Mouse (Mus musculus) cerebellum, postnatal 36 days (tissue): ENCODE measurements around the gene Smc3.
"Not testable (repeated sequence)": the region's sequence is repeated elsewhere in the genome, so short reads cannot be mapped to it uniquely, and the experiment has no call there.

Experiments used
- DNase-seq, 2 experiments: peaks; one replicate each; pipeline ENCODE4 v3.0.0; 2021 to 2022; ENCODE audit warnings: mixed read lengths in 2 of 2

The Smc3 gene

GRCm38 (mm10) chr19:53577025-53577800 lies 23.0 kb upstream of the Smc3 start:
- DNase-seq = no peak

- DNase-seq = peak; percentile 73 to 86
These were observed 21.5 kb upstream of the Smc3 start for GRCm38 (mm10) chr19:53578597-53579252.

GRCm38 (mm10) chr19:53580271-53580670 lies 19.9 kb upstream of the Smc3 start:
- DNase-seq = not testable (repeated sequence)

GRCm38 (mm10) chr19:53587686-53588085 lies 12.5 kb upstream of the Smc3 start:
- DNase-seq = not testable (repeated sequence)

- DNase-seq = not testable (repeated sequence)
These were observed 11.2 kb upstream of the Smc3 start, which contains the start of gene Nutf2-ps1 for GRCm38 (mm10) chr19:53588968-53589367. Nutf2-ps1 (minus strand) TSS chr19:53589068.

- no peak for DNase-seq
These were observed 3.3 kb upstream of the Smc3 start for GRCm38 (mm10) chr19:53596723-53597474.

GRCm38 (mm10) chr19:53600549-53601362 lies 558 bp downstream of the Smc3 start:
- peak; percentile 56 to 64 for DNase-seq

- no peak for DNase-seq
These were observed 1.1 kb downstream of the Smc3 start for GRCm38 (mm10) chr19:53601363-53601655.

- DNase-seq = peak; percentile 48 to 51
These were observed 8.7 kb downstream of the Smc3 start for GRCm38 (mm10) chr19:53608921-53609320.

- no peak for DNase-seq
These were observed 21.5 kb downstream of the Smc3 start for GRCm38 (mm10) chr19:53621681-53622080.

GRCm38 (mm10) chr19:53638041-53638440 lies 37.8 kb downstream of the Smc3 start:
- DNase-seq = no peak

- DNase-seq = no peak
These were observed 38.5 kb downstream of the Smc3 start for GRCm38 (mm10) chr19:53638727-53639126.

GRCm38 (mm10) chr19:53644020-53644595 lies 43.9 kb downstream of the Smc3 start:
- DNase-seq = no peak

GRCm38 (mm10) chr19:53647301-53647700 lies 47.1 kb downstream of the Smc3 start:
- DNase-seq = no peak

GRCm38 (mm10) chr19:53648056-53648455 lies 47.9 kb downstream of the Smc3 start:
- DNase-seq = no peak

GRCm38 (mm10) chr19:53648802-53649236 lies 48.6 kb downstream of the Smc3 start:
- peak; percentile 58 to 76 for DNase-seq

GRCm38 (mm10) chr19:53649361-53649760 lies 49.2 kb downstream of the Smc3 start:
- no peak for DNase-seq

GRCm38 (mm10) chr19:53649802-53650201 lies 49.6 kb downstream of the Smc3 start:
- no peak for DNase-seq

- no peak for DNase-seq
These were observed 50.7 kb downstream of the Smc3 start for GRCm38 (mm10) chr19:53650921-53651320.

GRCm38 (mm10) chr19:53652267-53652666 lies 52.1 kb downstream of the Smc3 start:
- DNase-seq = no peak

- no peak for DNase-seq
These were observed 53.6 kb downstream of the Smc3 start for GRCm38 (mm10) chr19:53653624-53654467.
